Mouse (Mus musculus): ENCODE measurements around the gene Rapgef6.

DNA sequence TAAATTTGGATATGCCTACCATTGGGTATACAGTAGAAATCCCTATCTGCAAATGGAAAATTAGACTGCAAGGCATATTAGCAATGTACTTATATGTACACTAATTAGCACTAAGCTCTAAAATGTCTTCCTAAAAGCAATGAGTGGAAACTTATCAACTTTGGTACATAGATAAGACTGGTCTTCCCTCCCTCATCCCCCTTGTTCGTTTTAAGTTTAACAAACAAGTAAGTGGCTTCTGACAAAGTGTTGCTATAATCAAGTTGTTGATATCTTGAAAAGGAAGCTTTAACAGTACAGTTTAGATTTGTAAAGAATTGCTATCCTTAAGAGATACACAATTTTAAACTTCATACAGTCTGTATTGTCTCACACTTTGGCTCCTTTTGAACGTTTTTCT lies 78.5 kb downstream of the Rapgef6 start:
- TF ChIP-seq POLR2A (IDR thresholded peaks at IDR 0.05; ENCODE audit: insufficient read depth, low read depth, low read length) (no peak), CTCF (IDR thresholded peaks at IDR 0.05) (no peak)

Measured in heart, adult 2 months (tissue).